Mouse (Mus musculus): ENCODE measurements around the gene Fgf13.

Gene Fgf13

GRCm38 (mm10) chrX:59567695-59568431, at the start of gene Fgf13:
Gene Fgf13, minus strand, starts transcription at chrX:59568071.
- DNase-seq = peak in 1 of 2 experiments; percentile 3

GRCm38 (mm10) chrX:59606535-59606934, 38.7 kb upstream of the Fgf13 start:
- DNase-seq = no peak

DNA sequence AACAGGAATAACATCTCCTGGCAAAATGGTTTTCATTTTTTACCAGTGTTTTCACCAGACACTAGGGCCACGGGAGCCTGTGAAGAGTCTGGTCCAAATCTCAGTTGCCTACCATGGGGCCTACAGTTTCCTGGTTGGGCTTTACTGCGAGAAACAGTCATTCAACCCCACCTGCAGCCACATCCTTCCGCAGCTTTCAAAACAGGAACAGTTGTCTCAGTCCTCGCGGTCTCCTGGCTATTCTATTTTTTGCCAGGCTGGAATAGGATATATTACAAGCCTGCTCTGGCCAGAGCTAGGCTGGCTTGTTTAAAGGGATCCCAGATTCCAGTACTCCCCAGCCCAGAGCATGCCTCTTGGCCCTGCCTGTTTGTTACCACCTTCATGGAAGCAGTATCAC, 21.2 kb upstream of the Fgf13 start:
- DNase-seq = no peak

DNA sequence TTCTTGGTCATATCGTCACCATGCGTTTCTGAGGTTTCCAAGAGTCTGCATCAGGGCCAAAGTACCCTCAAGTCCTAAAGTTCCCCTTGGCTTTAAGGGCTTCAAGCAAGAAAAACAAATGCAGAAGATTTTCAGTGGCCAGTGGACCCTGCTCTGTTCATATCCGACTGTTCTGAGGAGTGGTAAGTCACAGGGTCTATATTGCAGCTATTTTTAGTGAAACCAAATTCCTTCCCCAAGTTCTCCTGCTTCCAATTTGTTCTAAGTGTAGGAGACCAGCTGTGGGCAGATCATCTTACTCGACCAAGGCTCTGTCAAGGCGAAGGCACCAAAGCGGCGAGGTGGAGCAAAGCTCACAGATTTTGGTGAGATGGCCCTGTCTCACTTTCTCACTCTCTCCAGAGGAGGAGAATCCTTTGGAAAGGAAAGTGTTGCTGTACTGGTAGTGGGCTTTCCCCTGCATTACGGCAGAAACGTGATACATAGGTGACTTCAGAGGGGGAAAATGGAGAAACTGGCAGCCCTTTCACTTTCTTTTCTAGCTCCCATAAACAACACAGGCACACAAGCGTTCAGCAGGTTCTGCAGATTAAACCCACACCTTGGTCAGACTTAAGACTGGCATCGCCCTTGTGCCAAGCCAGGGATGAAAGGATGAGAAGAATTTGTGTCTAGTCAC, 17.8 kb upstream of the Fgf13 start:
- DNase-seq = no peak

- no peak for DNase-seq
These were observed 16.2 kb upstream of the Fgf13 start for GRCm38 (mm10) chrX:59584034-59584433.

- no peak for DNase-seq
These were observed 811 bp downstream of the Fgf13 start for GRCm38 (mm10) chrX:59566826-59567694.

DNA sequence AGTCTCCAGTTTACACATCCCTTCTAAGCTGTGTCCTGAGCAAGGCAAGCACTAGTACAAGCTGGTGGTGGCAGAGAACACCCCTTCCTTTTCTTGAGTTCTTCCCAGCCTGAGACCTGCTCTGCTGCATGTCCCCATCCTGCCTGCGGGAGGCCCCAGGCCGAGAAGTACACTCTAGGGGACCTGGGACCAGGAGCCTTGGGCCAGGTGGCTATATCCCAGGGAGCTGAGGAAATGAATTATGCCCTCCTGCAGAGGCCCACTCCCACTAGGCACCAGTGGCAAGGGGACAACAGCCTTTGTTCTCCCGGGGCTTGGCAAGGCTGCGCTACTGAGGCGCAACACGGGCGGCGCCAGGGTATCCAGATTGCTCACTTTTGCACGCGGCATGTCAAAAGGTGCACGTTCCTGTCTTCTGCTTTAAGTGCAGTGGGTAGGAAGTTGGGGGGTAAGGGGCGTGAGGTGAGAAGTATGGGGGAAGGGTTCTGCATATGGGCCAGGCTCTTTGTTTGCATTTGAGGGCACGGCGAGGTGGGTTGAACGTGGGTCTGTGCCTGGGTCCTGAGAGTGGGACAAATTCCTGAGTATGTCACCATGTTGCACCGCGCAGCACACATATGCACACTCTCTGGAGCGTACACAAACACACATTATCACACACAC, 1.7 kb downstream of the Fgf13 start:
- DNase-seq = no peak

- no peak for DNase-seq
These were observed 19.9 kb downstream of the Fgf13 start for GRCm38 (mm10) chrX:59547931-59548330.

DNA sequence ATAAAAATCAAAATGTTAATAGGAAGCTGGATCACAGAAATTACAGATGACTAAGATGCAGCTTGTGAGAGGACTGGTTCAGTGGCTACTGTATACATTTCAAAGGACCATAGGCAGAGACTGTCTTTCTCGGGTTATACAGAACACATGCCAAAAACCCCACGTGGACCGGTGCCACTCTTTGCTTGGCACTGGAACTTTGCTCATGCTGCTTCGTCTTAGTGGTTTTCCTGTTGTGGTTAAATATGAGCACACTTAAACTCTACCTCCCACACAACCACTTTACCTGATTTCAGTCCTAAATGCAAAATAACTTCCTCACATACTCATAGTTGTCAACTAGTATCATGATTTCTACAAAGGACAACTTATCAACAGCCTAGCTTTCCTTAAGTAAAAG, 59.6 kb downstream of the Fgf13 start:
- no peak for DNase-seq

- no peak for DNase-seq
These were observed 74.5 kb downstream of the Fgf13 start for GRCm38 (mm10) chrX:59493388-59493787.

DNA sequence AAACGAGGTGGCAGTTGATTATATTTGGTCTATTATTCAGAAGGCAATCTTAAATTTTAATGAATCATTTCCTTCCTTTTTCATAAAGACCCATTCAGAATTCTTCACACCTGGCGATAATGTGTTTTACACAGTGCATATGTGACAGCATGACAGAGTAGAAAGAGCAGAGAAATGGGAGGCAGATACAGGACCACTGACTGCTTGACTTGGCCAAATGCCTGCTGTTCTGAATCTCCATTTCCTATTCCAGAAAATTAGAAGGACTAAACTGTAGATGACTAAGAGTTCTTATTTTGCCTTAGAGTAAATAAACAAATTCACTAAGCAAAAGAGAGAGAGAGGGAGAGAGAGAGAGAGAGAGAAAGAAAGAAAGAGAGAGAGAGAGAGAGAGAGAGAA, 82.4 kb downstream of the Fgf13 start:
- DNase-seq = no peak

- no peak for DNase-seq
These were observed 165.1 kb downstream of the Fgf13 start for GRCm38 (mm10) chrX:59402596-59403285.

DNA sequence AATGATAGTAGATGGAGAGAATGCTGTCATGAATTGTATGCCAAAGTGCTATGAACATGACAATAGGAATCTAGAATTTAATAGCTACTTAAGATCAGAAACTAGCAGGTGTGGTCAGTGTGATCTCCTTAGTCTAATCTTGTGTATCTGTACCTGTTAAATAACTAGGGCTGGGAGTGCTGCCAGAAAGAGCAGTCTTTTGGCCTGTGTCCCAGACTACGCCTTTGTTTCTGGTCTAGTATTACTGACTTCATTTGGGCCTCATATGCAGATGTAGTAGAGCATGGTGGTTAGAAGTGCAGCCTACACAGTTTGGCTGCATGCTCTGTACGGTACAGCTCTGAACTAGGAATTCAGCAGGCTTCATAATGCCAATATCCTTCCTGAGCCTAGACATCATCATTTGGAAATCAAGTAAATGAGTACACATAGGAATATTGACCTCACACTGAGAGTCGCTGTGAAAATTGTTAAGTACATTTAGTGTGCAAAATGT, 276.9 kb downstream of the Fgf13 start:
- no peak for DNase-seq

DNA sequence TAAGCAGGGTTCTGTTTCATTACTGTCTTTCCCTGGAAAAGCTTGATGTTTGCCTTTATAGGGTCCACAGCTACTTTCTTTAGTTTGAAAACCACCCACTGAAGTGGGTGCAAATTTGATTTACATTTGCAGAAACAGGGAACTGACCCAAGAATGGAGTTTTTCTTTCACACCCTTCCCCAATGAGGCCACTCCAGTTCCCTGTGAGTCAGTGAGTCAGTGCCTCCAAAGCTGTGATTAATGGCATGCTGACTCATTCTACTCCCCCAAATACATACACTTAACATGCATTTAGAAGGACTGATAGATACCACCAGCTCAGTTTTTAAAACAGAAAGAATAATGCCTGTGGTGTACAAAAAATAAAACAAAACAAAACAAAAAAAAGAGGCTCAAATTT, 316.3 kb downstream of the Fgf13 start:
- DNase-seq = no peak

- DNase-seq = no peak
These were observed 324.1 kb downstream of the Fgf13 start for GRCm38 (mm10) chrX:59243752-59244151.

GRCm38 (mm10) chrX:59243176-59243575, 324.7 kb downstream of the Fgf13 start:
- DNase-seq = no peak

DNA sequence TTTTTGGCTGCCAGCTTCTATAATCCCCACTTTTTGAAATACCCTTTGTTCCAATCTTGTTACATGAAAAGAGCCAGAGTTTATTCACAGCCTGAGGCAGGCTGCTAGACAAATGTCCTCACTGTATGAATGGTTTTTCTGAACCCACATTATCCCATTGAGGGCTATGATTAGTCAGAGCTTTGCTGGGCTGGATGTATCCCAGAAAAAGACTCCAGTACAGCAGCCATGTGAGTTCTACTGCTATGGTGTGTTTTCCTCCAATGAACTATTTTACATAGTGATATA, 326.5 kb downstream of the Fgf13 start:
- no peak for DNase-seq

- no peak for DNase-seq
These were observed 327.0 kb downstream of the Fgf13 start for GRCm38 (mm10) chrX:59240683-59241459.

DNA sequence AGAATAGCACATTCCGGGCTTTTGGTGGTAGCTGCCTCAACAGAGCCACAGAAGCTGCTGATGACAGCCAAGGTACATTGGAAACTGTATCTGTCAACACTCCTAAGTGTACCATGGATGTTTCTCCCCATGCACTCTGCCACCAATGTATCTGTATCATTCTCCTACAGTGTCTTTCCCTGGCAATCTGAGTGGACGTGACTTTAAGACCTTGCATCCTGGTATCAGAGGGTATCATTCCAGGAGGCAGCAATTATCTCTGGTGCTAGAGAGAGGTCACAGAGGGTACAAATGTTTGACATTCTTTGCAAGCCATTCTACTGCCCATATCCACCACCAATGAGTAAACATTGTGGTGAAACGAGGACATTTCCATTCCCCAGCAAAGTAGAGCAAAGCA, 347.2 kb downstream of the Fgf13 start:
- DNase-seq = no peak

DNA sequence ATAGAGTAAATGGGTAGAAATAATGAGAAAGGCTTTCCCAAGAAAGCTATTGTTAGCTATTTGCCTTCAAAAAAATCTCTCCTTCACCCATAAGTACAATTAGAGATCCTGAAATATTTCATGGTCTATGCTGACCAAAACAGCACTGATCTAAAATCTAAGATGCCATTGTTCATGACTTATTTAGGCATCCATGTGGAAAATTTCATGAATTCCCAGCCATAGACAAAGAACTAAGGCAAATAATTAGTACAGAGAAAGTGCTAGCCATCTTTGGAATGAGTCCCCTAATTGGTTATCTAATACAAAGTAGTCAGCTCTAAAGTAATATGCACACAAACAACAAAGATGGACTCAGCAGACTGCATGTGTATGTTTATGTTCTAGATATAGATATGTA, 366.7 kb downstream of the Fgf13 start:
- DNase-seq = no peak

- no peak for DNase-seq
These were observed 373.7 kb downstream of the Fgf13 start for GRCm38 (mm10) chrX:59194149-59194548.

DNA sequence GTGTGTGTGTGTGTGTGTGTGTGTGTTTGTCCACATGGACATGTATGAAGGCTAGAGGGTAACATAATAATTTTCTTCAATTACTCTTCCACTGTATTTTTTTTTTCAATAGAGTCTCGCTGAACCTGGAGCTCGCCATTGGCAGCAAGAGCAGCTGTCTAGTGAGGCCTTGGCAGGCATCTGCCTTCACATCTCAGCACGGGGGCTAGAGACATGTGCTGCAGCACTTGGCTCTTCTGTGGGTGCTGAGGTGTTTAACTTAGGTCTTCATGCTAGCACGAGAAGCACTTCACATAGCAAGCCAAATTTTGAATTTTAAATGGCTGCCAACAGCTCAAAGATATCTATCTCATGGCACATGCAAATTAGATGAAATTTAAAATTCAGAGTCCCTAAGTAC, 380.9 kb downstream of the Fgf13 start:
- no peak for DNase-seq
